Mouse (Mus musculus): ENCODE measurements at regions not wholly inside any gene's neighbourhood (a gene's known extent, or its start where the extent isn't known, plus 50 kb on each side); places are given as distances from the start of the nearest gene placed in this dataset.

DNA sequence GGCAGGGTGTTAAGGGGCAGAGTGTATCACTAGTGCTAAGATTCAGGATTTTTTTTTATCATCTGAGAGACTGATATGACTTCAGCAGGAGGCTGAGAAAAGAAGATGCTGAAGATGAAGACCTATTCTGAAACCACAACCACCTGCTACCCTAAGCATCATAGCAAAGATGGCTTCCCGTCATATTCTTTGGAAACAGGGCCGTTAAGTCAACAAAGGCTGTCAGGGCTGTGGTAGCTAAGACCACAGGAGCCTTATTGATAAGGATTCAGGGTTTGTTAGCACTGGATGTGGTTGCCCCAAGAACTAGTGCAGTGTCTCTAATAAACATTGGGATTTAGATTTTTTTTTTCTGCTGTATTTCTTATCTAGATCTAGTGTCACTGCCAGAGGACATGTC lies 56.7 kb upstream of the Rasgrp1 start:
- DNase-seq = no peak

DNA sequence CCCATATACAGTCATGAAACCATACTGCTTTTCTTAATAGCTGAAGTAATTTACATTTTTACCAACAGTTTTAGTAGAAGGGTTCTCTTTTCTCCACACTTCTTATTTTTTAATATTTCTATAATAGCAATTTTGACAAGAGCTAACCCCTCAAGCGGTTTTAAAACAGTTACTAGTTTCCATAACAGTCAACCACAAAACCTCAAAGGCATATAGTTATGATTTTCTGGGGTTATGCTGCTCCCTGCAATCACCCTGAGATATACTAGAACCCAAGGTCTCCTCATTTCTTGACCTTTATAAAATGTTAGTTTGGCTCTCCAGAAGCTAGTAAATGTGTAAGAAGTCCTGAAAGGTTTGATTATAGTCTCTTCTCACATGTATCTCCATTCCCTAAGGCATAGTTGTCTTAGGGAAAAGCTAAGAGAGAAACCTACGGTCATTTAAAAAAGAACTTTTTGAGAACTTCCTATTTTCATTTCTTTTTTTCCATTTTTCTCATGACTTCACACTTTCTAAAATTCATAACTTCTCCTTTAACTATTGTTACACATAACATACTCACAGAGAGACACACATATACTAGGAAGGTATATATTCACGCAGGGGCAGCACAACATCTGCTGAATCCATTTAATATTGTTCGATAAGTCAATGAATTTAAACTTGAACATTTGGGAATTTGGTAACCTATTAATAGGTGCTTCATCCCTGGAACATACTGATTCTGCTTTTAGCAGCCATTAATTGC lies 60.8 kb upstream of the Rasgrp1 start:
- DNase-seq = no peak

DNA sequence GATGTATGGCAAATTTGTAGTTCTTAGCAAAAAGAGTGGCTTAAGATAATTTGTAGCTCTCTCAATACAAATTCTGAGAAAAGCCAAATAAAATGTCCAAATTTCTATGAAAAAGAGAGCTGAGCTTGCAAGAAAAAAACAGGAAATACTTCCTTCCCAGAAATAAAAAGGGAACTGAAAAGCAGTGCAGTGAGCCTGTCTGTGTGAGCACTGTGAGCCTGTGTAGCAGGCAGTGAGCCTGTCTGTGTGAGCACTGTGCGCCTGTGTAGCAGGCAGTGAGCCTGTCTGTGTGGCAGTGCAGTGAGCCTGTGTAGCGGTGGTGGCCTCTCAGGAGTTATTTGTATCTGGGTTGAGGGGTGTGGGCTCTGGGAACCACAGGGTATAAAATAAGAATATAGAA lies 62.7 kb upstream of the Rasgrp1 start:
- no peak for DNase-seq

DNA sequence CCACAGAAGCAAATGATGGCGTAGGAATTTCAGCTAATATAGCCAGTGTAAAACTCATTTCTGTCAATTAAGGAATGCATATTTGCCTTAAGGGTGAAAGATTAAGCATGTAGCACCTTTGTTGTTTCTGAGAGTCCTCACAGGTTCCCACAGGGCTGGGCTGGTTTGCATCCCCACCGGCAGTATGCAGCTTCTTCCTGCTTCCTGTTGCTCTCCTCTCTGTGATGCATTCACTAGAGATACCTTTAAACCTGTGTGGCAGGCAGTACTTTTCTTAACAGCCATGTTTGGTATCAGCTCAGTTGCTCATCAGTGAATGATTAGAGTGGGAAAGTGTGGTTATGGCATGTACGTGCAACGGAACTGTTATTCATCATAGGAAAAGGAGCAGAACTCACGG lies 65.4 kb upstream of the Rasgrp1 start:
- no peak for DNase-seq

DNA sequence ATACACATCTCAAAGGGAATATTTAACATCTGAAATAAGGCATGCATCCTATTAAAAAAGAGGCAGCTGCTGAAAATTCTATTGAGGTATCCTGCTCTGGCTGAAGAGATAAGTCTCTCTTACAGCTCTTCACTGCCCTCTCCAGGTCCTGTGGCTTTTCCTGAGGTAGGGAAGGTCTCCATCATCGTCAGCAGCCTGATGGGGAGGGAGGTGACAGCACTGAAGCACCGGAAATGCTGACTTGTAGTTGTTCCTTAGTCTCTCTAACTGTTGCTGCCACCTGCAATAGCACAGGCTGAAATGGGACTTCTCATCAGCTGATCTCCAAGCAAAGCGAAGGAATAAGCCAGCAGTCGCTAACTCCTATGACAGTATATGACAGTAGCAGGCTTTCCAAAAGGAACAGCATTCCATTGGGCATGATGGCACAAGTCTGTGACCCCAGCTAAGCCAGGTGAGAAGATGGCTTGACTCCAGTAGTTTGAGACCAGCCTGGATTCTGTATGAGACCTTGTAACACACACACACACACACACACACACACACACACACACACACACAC lies 69.3 kb upstream of the Rasgrp1 start:
- no peak for DNase-seq

DNA sequence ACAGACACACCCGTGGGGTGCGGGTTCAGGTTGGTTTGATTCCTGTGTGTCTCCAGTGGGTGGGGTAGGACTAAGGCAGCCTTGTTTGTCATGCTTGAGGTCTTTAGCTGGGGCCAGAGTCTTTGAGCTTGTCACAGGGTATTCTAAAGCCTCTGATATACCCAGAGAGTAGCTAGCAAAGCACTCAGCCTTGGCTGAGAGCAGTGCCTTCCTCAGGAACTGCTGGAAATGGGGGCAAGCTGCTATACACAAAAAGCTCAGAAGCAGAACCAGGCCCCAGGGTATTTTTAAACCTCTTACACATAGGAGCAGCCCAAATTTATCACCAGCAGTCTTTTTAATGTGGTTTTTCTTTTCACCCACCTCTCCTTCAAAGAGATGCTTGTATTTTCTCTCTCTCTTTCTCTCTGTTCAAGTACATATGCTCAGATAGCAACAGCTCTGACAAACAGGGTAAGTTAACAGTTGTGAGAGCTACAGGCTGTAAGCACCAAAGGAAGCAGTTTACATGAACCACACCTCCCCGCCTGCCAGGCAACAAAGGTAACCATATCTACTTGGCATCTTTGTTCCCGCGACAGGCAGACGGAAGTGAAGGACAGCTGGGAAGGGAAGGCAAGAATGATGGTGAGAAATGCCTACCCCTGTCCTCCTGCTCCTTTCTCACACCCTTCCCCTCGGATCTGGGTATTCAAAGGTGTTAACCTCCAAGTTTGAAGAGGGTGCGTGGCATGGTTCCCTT lies 74.6 kb upstream of the Rasgrp1 start:
- no peak for DNase-seq

DNA sequence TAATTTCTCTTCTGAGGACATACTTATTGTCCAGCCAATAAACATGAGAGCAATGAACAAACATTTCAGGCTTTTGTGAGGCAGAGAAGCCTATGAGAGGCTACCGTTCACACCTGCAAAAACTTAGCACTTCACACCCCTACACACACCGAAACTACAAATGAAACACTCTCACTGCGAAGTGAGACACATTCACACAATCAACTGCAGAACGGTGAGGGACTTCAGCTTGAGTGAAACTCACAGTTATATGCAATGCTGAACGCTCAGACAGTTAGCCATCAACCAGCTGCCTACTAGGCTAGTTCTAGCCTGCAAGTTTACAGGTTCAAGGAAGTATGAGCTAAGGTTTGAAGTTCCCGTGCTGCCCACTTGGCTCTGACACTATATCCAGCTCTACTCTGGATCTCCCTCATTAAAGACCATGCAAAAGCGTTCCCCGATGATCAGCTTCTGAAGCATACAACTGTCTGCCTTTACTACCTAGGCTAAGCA lies 75.4 kb upstream of the Rasgrp1 start:
- no peak for DNase-seq

DNA sequence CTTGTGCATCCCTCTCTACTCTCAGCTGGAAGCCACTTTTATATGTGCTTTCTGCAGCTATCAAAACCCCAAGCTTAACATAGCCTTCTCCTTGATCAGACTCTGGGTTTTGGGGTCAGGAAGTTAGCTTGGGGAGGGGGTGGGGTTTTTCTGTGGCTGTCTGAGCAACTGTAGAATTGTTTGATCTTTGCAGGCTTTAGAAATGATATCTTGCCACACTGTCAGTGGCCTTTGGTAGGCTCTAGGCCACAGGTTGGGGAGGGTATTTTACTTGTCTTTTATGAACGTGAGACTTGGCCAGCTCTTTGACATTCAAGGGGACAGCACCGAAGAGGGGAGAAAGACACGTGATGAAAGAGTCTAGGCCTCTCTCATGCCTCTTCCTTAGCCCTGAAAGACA lies 75.9 kb upstream of the Rasgrp1 start:
- no peak for DNase-seq

DNA sequence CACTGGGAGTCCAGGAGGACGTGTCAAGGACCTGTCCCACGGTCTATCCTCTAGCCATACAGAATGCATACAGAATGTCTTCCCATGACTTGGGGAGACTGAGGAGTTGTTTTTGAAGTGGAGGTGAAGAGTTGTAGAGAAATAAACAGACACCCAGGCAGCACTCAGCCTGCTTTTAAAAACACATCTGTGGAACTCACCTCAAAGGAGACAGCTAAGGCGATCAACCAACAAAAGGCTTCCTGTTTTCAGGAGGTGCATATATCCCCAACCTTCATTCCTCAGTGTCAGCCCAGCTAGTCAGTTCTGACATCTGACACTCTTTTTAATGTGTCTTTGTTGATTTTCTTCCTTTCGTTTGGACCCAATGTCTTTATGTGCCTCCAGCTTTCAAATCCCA lies 78.6 kb upstream of the Rasgrp1 start:
- DNase-seq = no peak

DNA sequence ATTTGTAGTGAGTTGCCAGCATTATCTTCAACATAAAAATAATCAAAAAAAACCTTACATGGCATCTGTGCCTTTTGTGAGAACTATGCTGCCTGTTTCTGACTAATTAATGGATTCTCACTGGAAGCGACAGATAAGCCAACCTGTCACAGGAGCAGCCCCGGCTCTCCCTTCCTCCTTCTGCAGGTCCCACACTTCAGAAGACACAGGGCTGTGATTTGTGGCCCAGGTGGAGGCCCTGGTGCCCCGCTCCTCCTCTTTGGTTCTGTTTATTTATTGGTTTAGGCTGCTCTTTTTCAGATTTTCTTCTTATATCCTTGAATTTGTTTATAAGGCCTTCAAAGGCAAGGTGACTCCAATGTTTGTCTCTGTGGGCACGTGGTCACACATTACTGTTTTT lies 80.0 kb upstream of the Rasgrp1 start:
- no peak for DNase-seq

DNA sequence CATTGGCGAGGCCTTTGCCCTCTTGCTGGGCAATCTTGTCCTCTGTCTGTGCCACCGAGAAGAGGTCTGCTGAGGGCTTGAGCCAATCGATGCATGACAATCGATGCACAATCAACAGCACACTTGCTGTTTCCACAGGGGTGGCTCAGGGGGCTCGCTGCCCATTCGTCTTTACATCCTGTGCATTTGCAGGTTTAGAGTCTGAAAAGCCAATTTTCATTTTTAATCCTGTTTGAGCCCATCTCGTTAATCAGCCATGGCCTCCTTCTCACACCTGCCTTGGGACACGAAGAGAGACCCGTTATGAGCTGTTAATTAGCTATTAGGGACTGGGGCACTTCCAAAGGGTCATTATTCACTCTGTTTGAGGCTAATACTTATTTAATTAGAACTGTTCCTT lies 86.4 kb upstream of the Rasgrp1 start:
- no peak for DNase-seq

DNA sequence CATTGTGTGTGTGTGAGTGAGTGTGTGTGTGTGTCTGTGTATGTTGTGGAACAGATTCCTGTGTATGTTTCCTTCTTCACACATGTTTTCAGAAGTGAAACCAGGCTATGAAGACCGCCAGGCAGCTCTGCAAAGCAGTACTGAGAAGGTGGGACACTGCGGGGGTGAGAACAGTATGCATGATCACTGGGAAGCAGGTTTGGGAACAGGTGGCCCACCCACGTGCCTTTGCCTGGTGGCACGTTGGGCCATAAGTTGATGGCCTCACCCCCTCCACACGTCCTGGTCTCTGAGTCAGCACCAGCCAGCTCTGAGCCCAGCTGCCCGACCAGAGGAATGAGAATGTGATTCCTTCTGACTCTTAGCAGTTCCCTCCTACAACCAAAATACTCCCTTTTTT lies 89.2 kb upstream of the Rasgrp1 start:
- no peak for DNase-seq

DNA sequence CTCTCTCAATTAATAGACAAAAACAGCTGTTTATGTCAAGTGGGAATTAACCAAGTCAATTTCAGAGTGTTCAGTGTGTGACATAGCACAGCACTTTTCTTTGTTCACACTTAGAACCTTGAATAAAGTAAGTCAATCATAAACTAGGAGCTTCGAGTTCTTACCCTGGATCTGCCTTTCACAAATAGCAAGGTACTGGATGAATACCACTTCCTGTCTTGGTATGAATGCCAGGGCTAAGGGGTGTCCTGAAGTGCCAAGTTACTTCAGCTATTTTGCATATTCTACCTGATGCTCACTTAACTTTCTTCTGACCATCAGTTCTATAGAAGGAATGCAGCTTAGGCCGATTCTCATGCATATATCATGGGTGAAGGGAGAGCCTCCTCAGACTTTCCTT lies 90.1 kb upstream of the Rasgrp1 start:
- DNase-seq = no peak

DNA sequence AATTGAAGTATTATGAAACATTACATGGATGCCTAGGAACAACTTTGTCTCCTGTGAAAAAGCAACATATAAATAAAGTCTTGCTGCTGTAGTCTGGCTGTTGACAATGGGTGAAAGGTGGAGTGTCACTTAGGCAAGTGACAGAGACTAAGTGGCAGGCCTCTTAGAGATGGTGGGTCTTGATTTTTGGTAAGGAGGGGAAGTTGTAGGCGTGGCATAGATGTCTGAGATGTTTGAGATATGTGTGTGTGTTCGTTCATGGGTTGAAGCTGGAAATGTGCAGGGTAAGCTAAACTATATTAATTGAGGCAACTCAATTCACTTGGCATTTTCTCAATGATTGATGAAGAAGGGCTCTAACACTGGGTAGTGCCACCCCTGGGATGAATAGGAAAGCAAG lies 90.7 kb upstream of the Rasgrp1 start:
- DNase-seq = no peak

DNA sequence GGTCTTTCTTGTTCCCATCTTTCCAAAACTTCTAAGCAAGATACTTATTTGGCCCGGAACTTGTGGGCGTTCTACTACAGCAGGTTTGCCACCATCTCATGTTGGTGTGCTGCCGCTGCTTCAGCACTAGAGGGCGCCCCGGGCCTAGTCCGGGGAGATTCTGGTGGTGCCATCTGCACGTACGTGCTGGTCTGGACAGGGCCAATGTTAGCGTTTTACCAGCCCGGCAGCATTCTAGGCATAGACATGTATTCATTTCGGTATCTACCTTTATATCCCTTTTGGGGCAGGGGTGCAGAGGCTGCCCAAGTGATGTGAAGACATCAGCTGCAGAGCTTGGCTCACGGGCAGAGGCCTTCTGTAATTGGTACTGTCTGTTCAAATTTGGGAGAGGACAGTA lies 95.3 kb upstream of the Rasgrp1 start:
- no peak for DNase-seq

DNA sequence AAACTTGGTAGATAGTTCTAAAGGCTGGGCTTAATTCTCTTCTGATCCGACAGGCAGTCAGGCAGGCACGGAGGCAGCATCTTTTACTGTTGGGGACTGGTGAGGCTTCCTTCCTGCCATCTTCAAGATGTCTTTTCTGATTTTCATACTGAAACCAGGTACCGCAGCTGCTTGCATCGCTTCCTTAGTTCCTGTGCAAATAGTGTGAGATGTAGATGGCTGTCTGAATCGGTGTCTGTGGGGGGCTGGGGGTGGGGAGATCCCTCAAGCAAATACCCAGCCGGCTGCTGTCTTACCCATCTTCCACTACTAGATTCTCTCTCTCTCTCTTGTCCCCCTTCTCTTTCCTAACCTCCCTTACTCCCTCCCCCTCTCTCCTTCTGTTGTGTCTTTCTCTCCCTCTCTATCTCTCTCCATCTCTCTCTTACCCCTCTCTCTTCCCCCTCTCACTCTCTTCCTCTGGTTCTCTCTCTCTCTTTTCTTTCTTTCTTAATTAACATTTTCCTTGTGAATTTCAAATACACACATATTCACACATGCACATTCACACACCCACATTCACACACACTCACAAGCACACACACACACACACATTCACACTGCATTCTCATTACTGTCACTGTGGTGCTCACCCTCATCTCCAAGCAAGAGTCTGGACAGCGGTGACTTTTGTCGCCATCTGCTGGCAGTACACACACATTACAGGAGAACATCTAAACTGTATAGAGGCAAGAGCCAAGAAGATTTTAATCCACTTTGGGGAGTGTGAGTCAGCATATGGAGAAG lies 96.0 kb upstream of the Rasgrp1 start:
- DNase-seq = peak; percentile 64

DNA sequence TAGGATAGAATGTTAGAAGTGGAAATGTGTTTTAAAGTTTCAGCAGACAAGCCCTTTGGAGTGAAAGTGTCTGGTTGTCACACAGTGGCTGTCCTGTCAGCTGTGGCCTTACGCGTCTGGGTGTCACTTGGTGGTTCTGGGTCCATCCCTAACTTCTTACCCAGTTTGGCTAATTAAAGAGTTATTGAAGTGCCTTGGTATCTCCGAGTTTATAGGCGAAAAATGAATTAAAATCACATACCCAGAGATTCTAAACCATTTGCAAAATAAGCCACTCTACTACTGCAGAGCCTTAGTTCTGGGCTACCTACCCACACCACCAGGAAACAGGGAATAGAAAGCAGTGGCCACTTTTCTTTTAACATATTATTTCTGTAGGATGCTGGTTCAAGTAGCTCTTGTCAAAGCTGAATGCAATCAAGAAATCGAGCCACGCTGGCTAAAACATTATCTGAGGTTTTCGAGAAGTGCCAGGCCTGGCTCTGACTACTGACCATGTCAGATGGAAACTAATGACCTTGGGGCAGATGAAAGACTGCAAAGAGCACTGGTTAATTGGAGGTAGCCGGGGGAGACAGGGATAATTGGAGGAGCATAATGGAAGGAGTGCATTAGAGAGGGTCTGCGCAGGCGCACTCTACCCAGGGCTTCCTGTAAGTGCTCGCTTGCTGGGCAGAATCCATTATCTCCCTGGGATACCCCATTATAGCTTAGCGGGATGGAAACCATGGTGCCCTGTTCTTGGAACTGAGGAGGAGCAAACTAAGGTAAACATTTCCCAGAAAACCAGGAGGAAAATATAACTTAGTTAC lies 96.8 kb upstream of the Rasgrp1 start:
- no peak for DNase-seq

DNA sequence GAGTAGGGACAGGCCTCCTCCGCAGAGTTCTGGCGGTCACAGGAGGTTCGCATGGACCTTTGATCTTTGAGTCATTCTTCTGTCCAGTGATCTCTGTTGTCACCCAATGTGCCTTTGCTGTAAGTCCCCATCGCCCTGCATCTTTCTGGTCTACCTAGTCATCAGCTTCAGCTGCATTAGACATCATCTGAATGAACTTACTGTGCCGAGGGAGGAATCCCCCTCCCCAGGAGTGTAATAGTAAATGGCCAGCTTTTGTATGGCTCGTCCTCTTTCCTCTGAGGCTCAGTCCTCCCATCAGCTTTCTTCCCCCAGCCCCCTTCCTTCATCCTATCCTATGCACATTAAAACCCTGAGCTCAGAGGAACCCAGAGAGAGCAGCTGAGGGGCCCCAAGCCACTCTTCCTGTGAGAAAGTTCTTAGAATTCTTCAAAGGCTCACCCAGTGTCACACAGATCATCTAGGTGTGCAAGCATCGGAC lies 98.0 kb upstream of the Rasgrp1 start:
- DNase-seq = no peak

DNA sequence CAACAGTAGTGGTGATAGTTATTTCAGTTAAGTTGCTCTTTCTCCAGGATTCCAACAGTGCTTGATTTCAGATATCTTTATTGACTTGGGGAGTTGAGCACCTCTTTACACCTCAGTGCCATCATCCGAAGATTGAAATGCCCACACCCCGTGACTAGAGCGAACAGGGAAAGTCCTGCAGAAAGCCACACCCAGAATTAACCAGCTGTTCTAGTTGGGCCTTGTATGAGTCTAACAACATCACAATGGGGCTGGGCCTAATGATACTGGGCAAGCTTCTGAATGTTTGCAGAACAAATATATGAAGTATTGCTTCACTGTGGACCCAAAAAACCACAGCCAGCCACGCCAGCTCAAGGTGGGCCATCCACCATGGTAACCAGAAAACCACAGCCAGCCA lies 100.1 kb upstream of the Rasgrp1 start:
- DNase-seq = no peak

DNA sequence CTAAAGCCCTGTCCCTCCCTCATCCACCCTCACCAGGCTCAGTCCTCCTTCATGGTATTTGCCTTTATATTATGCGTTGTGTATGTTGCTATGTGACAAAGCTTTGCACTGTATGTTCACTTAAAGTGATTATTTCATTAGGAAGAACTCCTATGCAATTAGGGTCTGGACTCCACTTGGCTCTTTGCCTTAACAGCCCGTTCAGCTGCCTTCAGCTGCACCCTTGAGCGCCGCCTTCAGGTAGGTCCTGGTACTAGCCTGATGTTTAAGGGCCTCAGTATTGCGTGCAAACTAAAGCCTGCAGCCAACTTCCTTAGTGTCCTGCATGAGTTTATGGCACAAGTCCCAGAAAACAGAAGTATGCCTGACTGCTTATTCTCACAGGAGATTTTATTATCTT lies 101.9 kb upstream of the Rasgrp1 start:
- peak; percentile 29 for DNase-seq

DNA sequence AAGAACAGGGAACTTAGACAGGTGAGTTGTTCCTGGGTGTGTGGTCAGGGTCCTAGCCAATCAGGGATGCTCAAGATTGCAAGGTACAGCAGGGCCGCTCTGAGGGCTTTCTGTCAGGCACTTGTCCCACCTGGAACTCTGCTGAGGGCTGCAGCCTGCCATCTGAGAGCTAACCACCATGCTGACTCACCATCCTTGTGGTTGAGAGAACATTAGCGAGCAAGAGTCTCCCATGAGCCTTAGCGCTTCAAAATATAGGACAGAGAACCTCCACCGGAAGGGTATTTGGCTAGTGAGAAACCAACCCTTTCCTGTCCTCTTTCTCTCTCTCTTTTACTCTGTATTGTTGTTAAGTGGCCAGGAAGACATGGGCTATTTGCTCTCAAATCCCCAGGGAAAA lies 104.1 kb upstream of the Rasgrp1 start:
- no peak for DNase-seq
